Mouse (Mus musculus): ENCODE results near the gene Kbtbd3. TPM values are rescaled to one million over a fixed set of nuclear protein-coding genes. Genes with fewer than 3 reads are reported as not detected.

The Kbtbd3 gene
- total RNA-seq (2014; rRNA removed): 9.8 and 12.3 TPM in 2 replicates
- 9.3 and 9.8 TPM in 2 replicates for polyA plus RNA-seq (2015; fragmentation: Nextera tagmentation; extraction: Ambion mirVana)

GRCm38 (mm10) chr9:4309351-4310085 lies at the start of gene Kbtbd3, which contains the start of gene Aasdhppt:
TSS of gene Kbtbd3 (plus strand) at chr9:4309833.
TSS of gene Aasdhppt (minus strand) at chr9:4309471.
- DNase-seq (ENCODE audit: low spot score): peak; percentile 100
- peak within 1 kb of the TSS; percentile 75 for H3K4me3 ChIP-seq (ENCODE audit: low read depth, low read length)
- no peaks in the 10 kb centered on the region for H3K27me3 ChIP-seq (ENCODE audit: insufficient read depth, low read length)
- H3K4me2 ChIP-seq (ENCODE audit: low read depth, low read length, poor library complexity, severe bottlenecking): peak within 1 kb of the TSS; percentile 61
- H3K9me3 ChIP-seq (ENCODE audit: low read length): no peaks in the 10 kb centered on the region
- TF ChIP-seq CTCF (IDR thresholded peaks at IDR 0.05): 0 out of 2 replicates have a peak, but pooled peaks have one; percentile 9
- H3K27ac ChIP-seq (ENCODE audit: low read depth, low read length): peak within 1 kb of the TSS; percentile 97
- H3K4me1 ChIP-seq (ENCODE audit: insufficient read depth, low read length): peaks cover 8% of the 10 kb centered on the region; the same call in 1 of the 2 replicates
- WGBS: under 1% methylated on average over 50 of the region's 53 CpGs
- peak; percentile 97 for ATAC-seq (ENCODE audit: low FRiP score)
- peak within 1 kb of the TSS; percentile 82 for H3K9ac ChIP-seq (replicated peaks; ENCODE audit: low read length, poor library complexity, severe bottlenecking)
- no peaks in the 10 kb centered on the region for H3K36me3 ChIP-seq (ENCODE audit: insufficient read depth, low read length)

GRCm38 (mm10) chr9:4259841-4260745 lies 49.5 kb upstream of the Kbtbd3 start:
- peak; percentile 6 for DNase-seq (ENCODE audit: low spot score)

GRCm38 (mm10) chr9:4260746-4261090 lies 48.9 kb upstream of the Kbtbd3 start:
- no peak overlapping the region for H3K4me2 ChIP-seq (ENCODE audit: low read depth, low read length, poor library complexity, severe bottlenecking)
- H3K9me3 ChIP-seq (ENCODE audit: low read length): peaks cover 9% of the 10 kb centered on the region; the same call in 1 of the 2 replicates
- no peak for ATAC-seq (ENCODE audit: low FRiP score)
- 83% methylated on average over 12 of the region's 12 CpGs for WGBS
- no peaks in the 10 kb centered on the region for H3K4me1 ChIP-seq (ENCODE audit: insufficient read depth, low read length)
- H3K36me3 ChIP-seq (ENCODE audit: insufficient read depth, low read length): no peaks in the 10 kb centered on the region
- no peak overlapping the region for H3K9ac ChIP-seq (replicated peaks; ENCODE audit: low read length, poor library complexity, severe bottlenecking)
- H3K4me3 ChIP-seq (ENCODE audit: low read depth, low read length): peak overlapping the region; percentile 20; the same call in 1 of the 2 replicates
- H3K27ac ChIP-seq (ENCODE audit: low read depth, low read length): no peak overlapping the region
- DNase-seq (ENCODE audit: low spot score): no peak
- no peaks in the 10 kb centered on the region for H3K27me3 ChIP-seq (ENCODE audit: insufficient read depth, low read length)
- no peak for TF ChIP-seq CTCF (IDR thresholded peaks at IDR 0.05)

More at GRCm38 (mm10) chr9:4259841-4260745, 49.5 kb upstream of the Kbtbd3 start:
- no peak overlapping the region for H3K9ac ChIP-seq (replicated peaks; ENCODE audit: low read length, poor library complexity, severe bottlenecking)
- H3K4me2 ChIP-seq (ENCODE audit: low read depth, low read length, poor library complexity, severe bottlenecking): no peak overlapping the region
- peak overlapping the region; percentile 20; the same call in 1 of the 2 replicates for H3K4me3 ChIP-seq (ENCODE audit: low read depth, low read length)
- 67% methylated on average over 52 of the region's 65 CpGs for WGBS
- H3K27me3 ChIP-seq (ENCODE audit: insufficient read depth, low read length): no peaks in the 10 kb centered on the region
- H3K4me1 ChIP-seq (ENCODE audit: insufficient read depth, low read length): no peaks in the 10 kb centered on the region
- H3K36me3 ChIP-seq (ENCODE audit: insufficient read depth, low read length): no peaks in the 10 kb centered on the region
- no peak for TF ChIP-seq CTCF (IDR thresholded peaks at IDR 0.05)
- no peak overlapping the region for H3K27ac ChIP-seq (ENCODE audit: low read depth, low read length)
- H3K9me3 ChIP-seq (ENCODE audit: low read length): peaks cover 9% of the 10 kb centered on the region; the same call in 1 of the 2 replicates
- ATAC-seq (ENCODE audit: low FRiP score): peak; percentile 56

- Histone ChIP-seq H3K4me2 (ENCODE audit: low read depth, low read length, poor library complexity, severe bottlenecking) (no peak overlapping the region), H3K36me3 (ENCODE audit: insufficient read depth, low read length) (no peaks in the 10 kb centered on the region), H3K27ac (ENCODE audit: low read depth, low read length) (no peak overlapping the region), H3K27me3 (ENCODE audit: insufficient read depth, low read length) (no peaks in the 10 kb centered on the region), H3K4me3 (ENCODE audit: low read depth, low read length) (no peak overlapping the region), H3K9me3 (ENCODE audit: low read length) (no peaks in the 10 kb centered on the region), H3K9ac (replicated peaks; ENCODE audit: low read length, poor library complexity, severe bottlenecking) (no peak overlapping the region), H3K4me1 (ENCODE audit: insufficient read depth, low read length) (no peaks in the 10 kb centered on the region)
- no peak for ATAC-seq (ENCODE audit: low FRiP score)
- DNase-seq (ENCODE audit: low spot score): no peak
- 94% methylated on average over 3 of the region's 3 CpGs for WGBS
- TF ChIP-seq CTCF (IDR thresholded peaks at IDR 0.05): no peak
These were observed 42.8 kb upstream of the Kbtbd3 start for GRCm38 (mm10) chr9:4266881-4267280.

- Histone ChIP-seq H3K27ac (ENCODE audit: low read depth, low read length) (no peak overlapping the region), H3K4me2 (ENCODE audit: low read depth, low read length, poor library complexity, severe bottlenecking) (no peak overlapping the region), H3K4me3 (ENCODE audit: low read depth, low read length) (no peak overlapping the region), H3K4me1 (ENCODE audit: insufficient read depth, low read length) (no peaks in the 10 kb centered on the region), H3K9me3 (ENCODE audit: low read length) (no peaks in the 10 kb centered on the region), H3K9ac (replicated peaks; ENCODE audit: low read length, poor library complexity, severe bottlenecking) (no peak overlapping the region), H3K27me3 (ENCODE audit: insufficient read depth, low read length) (no peaks in the 10 kb centered on the region), H3K36me3 (ENCODE audit: insufficient read depth, low read length) (no peaks in the 10 kb centered on the region)
- ATAC-seq (ENCODE audit: low FRiP score) (no peak), DNase-seq (ENCODE audit: low spot score) (no peak)
- TF ChIP-seq CTCF (IDR thresholded peaks at IDR 0.05): no peak
- 7% methylated on average over 3 of the region's 3 CpGs for WGBS
These were observed 25.8 kb upstream of the Kbtbd3 start for GRCm38 (mm10) chr9:4283850-4284249.

Data from midbrain, postnatal 0 days (tissue).